Mouse (Mus musculus): ENCODE results near the gene Slit3. TPM values are rescaled to one million over a fixed set of nuclear protein-coding genes. Genes with fewer than 3 reads are reported as not detected.

Slit3 gene
- total and polyA plus RNA-seq, 3 experiments: 0.55 to 4.8 (median 2.8) TPM

DNA sequence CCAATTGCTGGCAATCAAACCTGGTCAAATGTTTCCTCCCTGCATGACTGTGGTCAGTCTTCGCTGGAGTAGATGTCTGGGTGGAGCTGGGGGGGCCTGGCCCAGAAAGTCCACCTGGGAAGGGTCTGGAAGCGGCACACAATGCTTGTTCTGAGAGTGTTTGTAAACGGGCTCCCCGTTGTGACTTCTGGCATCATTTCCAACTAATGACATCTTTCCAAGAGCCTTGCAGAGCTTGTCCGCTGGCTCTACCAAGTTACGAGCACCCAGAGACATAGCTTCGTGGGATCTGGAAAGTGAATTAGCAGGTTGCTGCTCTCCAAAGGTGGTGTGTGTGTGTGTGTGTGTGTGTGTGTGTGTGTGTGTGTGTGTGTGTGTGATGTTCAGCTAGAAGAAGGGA, 268.3 kb downstream of the Slit3 start:
- no peak overlapping the region for H3K4me2 ChIP-seq (ENCODE audit: insufficient read depth, low read depth, poor library complexity, severe bottlenecking)
- H3K36me3 ChIP-seq (replicated peaks in 1 of 2; ENCODE audit: control insufficient read depth in 1 of 2, insufficient read depth in 1 of 2, low read length in 1 of 2): no peaks in the 10 kb centered on the region
- H3K27ac ChIP-seq (ENCODE audit: insufficient read depth, low read depth): no peak overlapping the region
- H3K9ac ChIP-seq (ENCODE audit: insufficient read depth, low read depth): no peak overlapping the region
- H3K79me2 ChIP-seq (replicated peaks; ENCODE audit: control insufficient read depth, extremely low read depth, insufficient read depth, poor library complexity, severe bottlenecking): no peaks in the 10 kb centered on the region
- dilution Hi-C loops (cut with MboI; ENCODE audit: extremely low pct_ligation_motif_present, extremely low pct_unique_long_range_greater_than_20kb, low sequenced_read_pairs): no loop called here
- no peak for DNase-seq (ENCODE audit: extremely low read depth)
- in situ Hi-C loops (cut with MboI; ENCODE audit: low pct_ligation_motif_present, low pct_unique_long_range_greater_than_20kb, low sequenced_read_pairs): no loop called here
- no peak for TF ChIP-seq USF2 (conservative IDR thresholded peaks at IDR 0.05; ENCODE audit: low read depth, low read length)
- TF ChIP-seq TCF12 (IDR thresholded peaks at IDR 0.05; ENCODE audit: low read depth, low read length): no peak
- TF ChIP-seq BHLHE40 (IDR thresholded peaks at IDR 0.05; ENCODE audit: low read depth, low read length): no peak
- TF ChIP-seq ELF1 (IDR thresholded peaks at IDR 0.05; ENCODE audit: low read depth, low read length): no peak
- TF ChIP-seq EP300 (IDR thresholded peaks at IDR 0.05; ENCODE audit: low read length): no peak
- no peak for TF ChIP-seq RAD21 (IDR thresholded peaks at IDR 0.05; ENCODE audit: low read depth, low read length)
- no peak for TF ChIP-seq PAX5 (IDR thresholded peaks at IDR 0.05; ENCODE audit: low read length)
- no peak for TF ChIP-seq KAT2A (IDR thresholded peaks at IDR 0.05; ENCODE audit: insufficient replicate concordance, low read length)
- no peak for TF ChIP-seq RCOR1 (conservative IDR thresholded peaks at IDR 0.05; ENCODE audit: low read depth, low read length)
- no peak for TF ChIP-seq POLR2AphosphoS2 (IDR thresholded peaks at IDR 0.05; ENCODE audit: low read depth, low read length)
- H3K9me3 ChIP-seq (replicated peaks; ENCODE audit: low read length): no peaks in the 10 kb centered on the region
- H3K27me3 ChIP-seq (replicated peaks): no peaks in the 10 kb centered on the region
- H3K4me1 ChIP-seq (ENCODE audit: control insufficient read depth in 1 of 2, insufficient read depth in 2 of 2): peaks cover 0 to 17% of the 10 kb centered on the region in 2 experiments; a peak in 2 of 4 replicates
- no peak overlapping the region for H3K4me3 ChIP-seq (replicated peaks in 1 of 3; ENCODE audit: low read depth in 2 of 3, low read length in 2 of 3, poor library complexity in 1 of 3)

GRCm38 (mm10) chr11:35389780-35390435, 268.9 kb downstream of the Slit3 start:
- in situ Hi-C loops (cut with MboI; ENCODE audit: low pct_ligation_motif_present, low pct_unique_long_range_greater_than_20kb, low sequenced_read_pairs): no loop called here
- no peaks in the 10 kb centered on the region for H3K27me3 ChIP-seq (replicated peaks)

DNA sequence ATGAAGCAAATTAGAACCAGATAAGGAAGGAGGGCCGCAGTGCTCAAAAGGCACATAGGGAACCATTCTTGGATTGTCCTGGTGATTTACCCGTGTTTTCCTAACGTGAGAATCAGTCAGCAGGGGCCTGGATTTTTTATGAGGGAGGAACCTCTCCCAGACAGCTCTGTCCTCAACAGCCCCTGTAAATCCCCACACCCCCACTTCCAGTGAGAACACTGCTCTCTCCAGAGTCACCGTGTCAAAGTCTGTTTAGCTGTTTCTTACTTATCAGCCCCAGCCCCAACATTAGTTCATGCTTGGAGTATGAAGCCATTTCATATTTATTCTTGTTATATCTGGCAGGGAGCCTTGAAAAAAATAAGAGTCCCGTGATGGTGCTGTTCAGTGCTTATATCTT, 272.8 kb downstream of the Slit3 start:
- H3K9me3 ChIP-seq (replicated peaks; ENCODE audit: low read length): no peaks in the 10 kb centered on the region
- no peak for DNase-seq (ENCODE audit: extremely low read depth)
- H3K36me3 ChIP-seq (replicated peaks in 1 of 2; ENCODE audit: control insufficient read depth in 1 of 2, insufficient read depth in 1 of 2, low read length in 1 of 2): no peaks in the 10 kb centered on the region
- TF ChIP-seq NRF1 (IDR thresholded peaks at IDR 0.05; ENCODE audit: low read depth, low read length): no peak
- no peak for TF ChIP-seq CHD1 (IDR thresholded peaks at IDR 0.05; ENCODE audit: low read depth, low read length)
- no peak for TF ChIP-seq ZC3H11A (IDR thresholded peaks at IDR 0.05; ENCODE audit: low read depth, low read length)
- no peak for TF ChIP-seq SIN3A (IDR thresholded peaks at IDR 0.05; ENCODE audit: low read length)
- TF ChIP-seq NELFE (IDR thresholded peaks at IDR 0.05; ENCODE audit: low read depth, low read length): no peak
- TF ChIP-seq PAX5 (IDR thresholded peaks at IDR 0.05; ENCODE audit: low read length): no peak
- no peak for TF ChIP-seq MAX (IDR thresholded peaks at IDR 0.05; ENCODE audit: low read length)
- TF ChIP-seq SMC3 (IDR thresholded peaks at IDR 0.05; ENCODE audit: low read depth, low read length): no peak
- no peak for TF ChIP-seq HCFC1 (IDR thresholded peaks at IDR 0.05; ENCODE audit: low read depth, low read length)
- TF ChIP-seq MYC (IDR thresholded peaks at IDR 0.05; ENCODE audit: low read depth, low read length): no peak
- TF ChIP-seq ZKSCAN1 (IDR thresholded peaks at IDR 0.05; ENCODE audit: borderline replicate concordance, low read depth, low read length): no peak
- no peak for TF ChIP-seq EP300 (IDR thresholded peaks at IDR 0.05; ENCODE audit: low read length)
- no peak for TF ChIP-seq UBTF (IDR thresholded peaks at IDR 0.05; ENCODE audit: low read depth, low read length)
- TF ChIP-seq USF2 (conservative IDR thresholded peaks at IDR 0.05; ENCODE audit: low read depth, low read length): no peak
- no peak for TF ChIP-seq ZMIZ1 (IDR thresholded peaks at IDR 0.05; ENCODE audit: low read depth, low read length)
- no peak for TF ChIP-seq TCF12 (IDR thresholded peaks at IDR 0.05; ENCODE audit: low read depth, low read length)
- TF ChIP-seq CHD2 (IDR thresholded peaks at IDR 0.05; ENCODE audit: low read length): no peak
- no peak for TF ChIP-seq POLR2AphosphoS2 (IDR thresholded peaks at IDR 0.05; ENCODE audit: low read depth, low read length)
- no peak for TF ChIP-seq TBP (conservative IDR thresholded peaks at IDR 0.05; ENCODE audit: low read depth, low read length)
- H3K4me1 ChIP-seq (ENCODE audit: control insufficient read depth in 1 of 2, insufficient read depth in 2 of 2): no peaks in the 10 kb centered on the region; a peak in 1 of 4 replicates
- no peak overlapping the region for H3K4me3 ChIP-seq (replicated peaks in 1 of 3; ENCODE audit: low read depth in 2 of 3, low read length in 2 of 3, poor library complexity in 1 of 3)
- dilution Hi-C loops (cut with MboI; ENCODE audit: extremely low pct_ligation_motif_present, extremely low pct_unique_long_range_greater_than_20kb, low sequenced_read_pairs) (no loop called here), in situ Hi-C loops (cut with MboI; ENCODE audit: low pct_ligation_motif_present, low pct_unique_long_range_greater_than_20kb, low sequenced_read_pairs) (no loop called here)
- no peak overlapping the region for H3K9ac ChIP-seq (ENCODE audit: insufficient read depth, low read depth)
- no peak overlapping the region for H3K27ac ChIP-seq (ENCODE audit: insufficient read depth, low read depth)
- no peaks in the 10 kb centered on the region for H3K27me3 ChIP-seq (replicated peaks)
- H3K4me2 ChIP-seq (ENCODE audit: insufficient read depth, low read depth, poor library complexity, severe bottlenecking): no peak overlapping the region
- H3K79me2 ChIP-seq (replicated peaks; ENCODE audit: control insufficient read depth, extremely low read depth, insufficient read depth, poor library complexity, severe bottlenecking): no peaks in the 10 kb centered on the region

More at GRCm38 (mm10) chr11:35389780-35390435, 268.9 kb downstream of the Slit3 start:
- H3K4me1 ChIP-seq (ENCODE audit: control insufficient read depth in 1 of 2, insufficient read depth in 2 of 2): peaks cover 0 to 17% of the 10 kb centered on the region in 2 experiments; a peak in 2 of 4 replicates
- H3K9me3 ChIP-seq (replicated peaks; ENCODE audit: low read length): no peaks in the 10 kb centered on the region
- H3K4me3 ChIP-seq (replicated peaks in 1 of 3; ENCODE audit: low read depth in 2 of 3, low read length in 2 of 3, poor library complexity in 1 of 3): no peak overlapping the region
- no peaks in the 10 kb centered on the region for H3K79me2 ChIP-seq (replicated peaks; ENCODE audit: control insufficient read depth, extremely low read depth, insufficient read depth, poor library complexity, severe bottlenecking)
- H3K27ac ChIP-seq (ENCODE audit: insufficient read depth, low read depth): no peak overlapping the region
- dilution Hi-C loops (cut with MboI; ENCODE audit: extremely low pct_ligation_motif_present, extremely low pct_unique_long_range_greater_than_20kb, low sequenced_read_pairs): no loop called here
- H3K4me2 ChIP-seq (ENCODE audit: insufficient read depth, low read depth, poor library complexity, severe bottlenecking): no peak overlapping the region
- H3K9ac ChIP-seq (ENCODE audit: insufficient read depth, low read depth): no peak overlapping the region
- DNase-seq (ENCODE audit: extremely low read depth): no peak
- no peaks in the 10 kb centered on the region for H3K36me3 ChIP-seq (replicated peaks in 1 of 2; ENCODE audit: control insufficient read depth in 1 of 2, insufficient read depth in 1 of 2, low read length in 1 of 2)
- no peak for TF ChIP-seq TCF12 (IDR thresholded peaks at IDR 0.05; ENCODE audit: low read depth, low read length)
